Mouse (Mus musculus) G1E (cell line): ENCODE data around the gene Lyz1.

ENCODE experiments used
- CTCF ChIP-seq: IDR thresholded peaks from 2 replicates; pipeline ENCODE4 v1.5.1; 2012; ENCODE audit warnings: low read depth, low read length, inconsistent platforms, mixed read lengths
- GATA1 ChIP-seq: IDR thresholded peaks from 2 replicates; pipeline ENCODE4 v1.6.1; 2012; ENCODE audit warnings: borderline replicate concordance, low read length, inconsistent platforms, mixed read lengths
- TAL1 ChIP-seq: conservative IDR thresholded peaks from 2 replicates; pipeline ENCODE4 v1.6.1; 2012; ENCODE audit warnings: low read depth, low read length, inconsistent platforms, mixed read lengths

DNA sequence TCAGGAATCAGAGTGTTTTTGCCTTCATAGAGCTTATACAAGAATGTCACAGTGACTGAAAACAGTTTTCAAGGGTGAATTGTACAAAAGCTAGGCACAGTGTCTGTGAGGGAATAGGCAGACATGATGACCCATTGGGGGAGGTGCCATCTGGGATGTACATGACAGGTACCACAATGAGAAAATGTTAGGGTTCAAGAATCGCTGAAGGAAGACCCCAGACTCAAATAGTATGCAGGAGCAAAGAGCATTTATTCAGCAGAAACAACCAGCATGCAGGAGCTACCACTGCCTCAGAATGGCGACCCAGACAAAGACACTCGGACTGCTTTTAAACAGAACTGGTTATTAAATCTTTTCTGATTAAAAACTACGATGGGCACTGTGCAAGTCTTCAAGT, 6.4 kb upstream of the Lyz1 start:
- TF ChIP-seq CTCF, result no peak
- no peak for TF ChIP-seq GATA1
- no peak for TF ChIP-seq TAL1
